Mouse (Mus musculus): ENCODE results near the gene Mtus2.

- TF ChIP-seq CTCF (IDR thresholded peaks at IDR 0.05; ENCODE audit: borderline replicate concordance, control insufficient read depth, extremely low read depth, insufficient read depth, low read length, poor library complexity) (no peak), POLR2A (IDR thresholded peaks at IDR 0.05; ENCODE audit: control insufficient read depth, extremely low read depth, insufficient read depth, low read length, poor library complexity) (no peak)
These were observed 151.2 kb downstream of the Mtus2 start for GRCm38 (mm10) chr5:148108314-148108713.
